Mouse (Mus musculus): Measurements from ENCODE around the gene Rho. TPM values are rescaled to one million over a fixed set of nuclear protein-coding genes. Genes with fewer than 3 reads are reported as not detected.

The Rho gene
- polyA plus RNA-seq, 1 experiment from 2014 or later = 0.16 TPM

- H3K27me3 ChIP-seq (ENCODE audit: control insufficient read depth, insufficient read depth, low read length) = no peaks in the 10 kb centered on the region
- H3K4me1 ChIP-seq (ENCODE audit: control insufficient read depth, insufficient read depth, low read length) = peaks cover 14% of the 10 kb centered on the region
- peaks cover 3% of the 10 kb centered on the region; the same call in 1 of the 2 replicates for H3K36me3 ChIP-seq (ENCODE audit: control insufficient read depth, insufficient read depth, low read length)
- no peak overlapping the region for H3K4me3 ChIP-seq (ENCODE audit: low read depth, low read length)
- no peak for ATAC-seq (replicated peaks; ENCODE audit: insufficient number of reproducible peaks, low FRiP score, low TSS enrichment)
- 77% methylated on average over 3 of the region's 3 CpGs for WGBS (ENCODE audit: insufficient replicate concordance)
- H3K9ac ChIP-seq (ENCODE audit: low read depth, low read length) = no peak overlapping the region
- no peak overlapping the region for H3K4me2 ChIP-seq
- no peak overlapping the region for H3K27ac ChIP-seq (ENCODE audit: low read depth, low read length)
- H3K9me3 ChIP-seq (replicated peaks; ENCODE audit: control insufficient read depth, low read length) = no peaks in the 10 kb centered on the region
Observed at GRCm38 (mm10) chr6:115961743-115962142, 30.2 kb downstream of the Rho start.

- no peak overlapping the region for H3K4me3 ChIP-seq (ENCODE audit: low read depth, low read length)
- 49% methylated on average over 23 of the region's 23 CpGs for WGBS (ENCODE audit: insufficient replicate concordance)
- ATAC-seq (replicated peaks; ENCODE audit: insufficient number of reproducible peaks, low FRiP score, low TSS enrichment) = no peak
- no peaks in the 10 kb centered on the region for H3K27me3 ChIP-seq (ENCODE audit: control insufficient read depth, insufficient read depth, low read length)
- no peak overlapping the region for H3K4me2 ChIP-seq
- H3K27ac ChIP-seq (ENCODE audit: low read depth, low read length) = no peak overlapping the region
- H3K9me3 ChIP-seq (replicated peaks; ENCODE audit: control insufficient read depth, low read length) = no peaks in the 10 kb centered on the region
- peaks cover 5% of the 10 kb centered on the region for H3K4me1 ChIP-seq (ENCODE audit: control insufficient read depth, insufficient read depth, low read length)
- no peak overlapping the region for H3K9ac ChIP-seq (ENCODE audit: low read depth, low read length)
- peaks cover 3% of the 10 kb centered on the region; the same call in 1 of the 2 replicates for H3K36me3 ChIP-seq (ENCODE audit: control insufficient read depth, insufficient read depth, low read length)
Observed at GRCm38 (mm10) chr6:115962439-115963085, 31.0 kb downstream of the Rho start.

GRCm38 (mm10) chr6:115963656-115964055, 32.1 kb downstream of the Rho start:
- no peak for ATAC-seq (replicated peaks; ENCODE audit: insufficient number of reproducible peaks, low FRiP score, low TSS enrichment)
- H3K9me3 ChIP-seq (replicated peaks; ENCODE audit: control insufficient read depth, low read length) = no peaks in the 10 kb centered on the region
- no peak overlapping the region for H3K9ac ChIP-seq (ENCODE audit: low read depth, low read length)
- no peak overlapping the region for H3K4me3 ChIP-seq (ENCODE audit: low read depth, low read length)
- 0 out of 2 replicates have a peak, but pooled peaks cover 1% of the 10 kb centered on the region for H3K4me1 ChIP-seq (ENCODE audit: control insufficient read depth, insufficient read depth, low read length)
- H3K36me3 ChIP-seq (ENCODE audit: control insufficient read depth, insufficient read depth, low read length) = peaks cover 3% of the 10 kb centered on the region; the same call in 1 of the 2 replicates
- WGBS (ENCODE audit: insufficient replicate concordance) = 75% methylated on average over 9 of the region's 9 CpGs
- no peak overlapping the region for H3K4me2 ChIP-seq
- no peaks in the 10 kb centered on the region for H3K27me3 ChIP-seq (ENCODE audit: control insufficient read depth, insufficient read depth, low read length)
- no peak overlapping the region for H3K27ac ChIP-seq (ENCODE audit: low read depth, low read length)

- no peaks in the 10 kb centered on the region for H3K9me3 ChIP-seq (replicated peaks; ENCODE audit: control insufficient read depth, low read length)
- H3K4me3 ChIP-seq (ENCODE audit: low read depth, low read length) = no peak overlapping the region
- H3K4me1 ChIP-seq (ENCODE audit: control insufficient read depth, insufficient read depth, low read length) = peaks cover 9% of the 10 kb centered on the region
- 91% methylated on average over 19 of the region's 19 CpGs for WGBS (ENCODE audit: insufficient replicate concordance)
- no peak overlapping the region for H3K27ac ChIP-seq (ENCODE audit: low read depth, low read length)
- no peaks in the 10 kb centered on the region for H3K27me3 ChIP-seq (ENCODE audit: control insufficient read depth, insufficient read depth, low read length)
- no peak overlapping the region for H3K9ac ChIP-seq (ENCODE audit: low read depth, low read length)
- ATAC-seq (replicated peaks; ENCODE audit: insufficient number of reproducible peaks, low FRiP score, low TSS enrichment) = no peak
- no peaks in the 10 kb centered on the region; the same call in 1 of the 2 replicates for H3K36me3 ChIP-seq (ENCODE audit: control insufficient read depth, insufficient read depth, low read length)
- H3K4me2 ChIP-seq = no peak overlapping the region
Observed at GRCm38 (mm10) chr6:115966227-115966966, 34.8 kb downstream of the Rho start.

- no peak for ATAC-seq (replicated peaks; ENCODE audit: insufficient number of reproducible peaks, low FRiP score, low TSS enrichment)
- Histone ChIP-seq H3K9ac (ENCODE audit: low read depth, low read length) (0 out of 2 replicates have a peak overlapping the region, but pooled peaks have one; percentile 22), H3K4me1 (ENCODE audit: control insufficient read depth, insufficient read depth, low read length) (peaks cover 18% of the 10 kb centered on the region), H3K9me3 (replicated peaks; ENCODE audit: control insufficient read depth, low read length) (no peaks in the 10 kb centered on the region), H3K27me3 (ENCODE audit: control insufficient read depth, insufficient read depth, low read length) (no peaks in the 10 kb centered on the region), H3K4me3 (ENCODE audit: low read depth, low read length) (no peak overlapping the region), H3K36me3 (ENCODE audit: control insufficient read depth, insufficient read depth, low read length) (no peaks in the 10 kb centered on the region; the same call in 1 of the 2 replicates), H3K4me2 (no peak overlapping the region), H3K27ac (ENCODE audit: low read depth, low read length) (no peak overlapping the region)
- WGBS (ENCODE audit: insufficient replicate concordance) = 92% methylated on average over 15 of the region's 15 CpGs
Observed at GRCm38 (mm10) chr6:115967291-115967880, 35.8 kb downstream of the Rho start.

- H3K4me2 ChIP-seq = no peak overlapping the region
- H3K4me3 ChIP-seq (ENCODE audit: low read depth, low read length) = no peak overlapping the region
- no peak overlapping the region for H3K27ac ChIP-seq (ENCODE audit: low read depth, low read length)
- no peak for ATAC-seq (replicated peaks; ENCODE audit: insufficient number of reproducible peaks, low FRiP score, low TSS enrichment)
- no peaks in the 10 kb centered on the region for H3K9me3 ChIP-seq (replicated peaks; ENCODE audit: control insufficient read depth, low read length)
- H3K4me1 ChIP-seq (ENCODE audit: control insufficient read depth, insufficient read depth, low read length) = peaks cover 24% of the 10 kb centered on the region
- H3K9ac ChIP-seq (ENCODE audit: low read depth, low read length) = no peak overlapping the region
- no peaks in the 10 kb centered on the region; the same call in 1 of the 2 replicates for H3K36me3 ChIP-seq (ENCODE audit: control insufficient read depth, insufficient read depth, low read length)
- WGBS (ENCODE audit: insufficient replicate concordance) = 72% methylated on average over 5 of the region's 5 CpGs
- no peaks in the 10 kb centered on the region for H3K27me3 ChIP-seq (ENCODE audit: control insufficient read depth, insufficient read depth, low read length)
Observed at GRCm38 (mm10) chr6:115968086-115968485, 36.5 kb downstream of the Rho start.

GRCm38 (mm10) chr6:115968700-115969099, 37.2 kb downstream of the Rho start:
- Histone ChIP-seq H3K9ac (ENCODE audit: low read depth, low read length) (no peak overlapping the region), H3K4me2 (no peak overlapping the region), H3K27ac (ENCODE audit: low read depth, low read length) (no peak overlapping the region), H3K36me3 (ENCODE audit: control insufficient read depth, insufficient read depth, low read length) (no peaks in the 10 kb centered on the region; the same call in 1 of the 2 replicates), H3K4me1 (ENCODE audit: control insufficient read depth, insufficient read depth, low read length) (peaks cover 24% of the 10 kb centered on the region), H3K4me3 (ENCODE audit: low read depth, low read length) (no peak overlapping the region), H3K27me3 (ENCODE audit: control insufficient read depth, insufficient read depth, low read length) (no peaks in the 10 kb centered on the region; the same call in 1 of the 2 replicates), H3K9me3 (replicated peaks; ENCODE audit: control insufficient read depth, low read length) (no peaks in the 10 kb centered on the region)
- ATAC-seq (replicated peaks; ENCODE audit: insufficient number of reproducible peaks, low FRiP score, low TSS enrichment) = no peak
- WGBS (ENCODE audit: insufficient replicate concordance) = 76% methylated on average over 6 of the region's 6 CpGs

- no peak overlapping the region for H3K4me3 ChIP-seq (ENCODE audit: low read depth, low read length)
- H3K9me3 ChIP-seq (replicated peaks; ENCODE audit: control insufficient read depth, low read length) = no peaks in the 10 kb centered on the region
- H3K4me2 ChIP-seq = no peak overlapping the region
- H3K9ac ChIP-seq (ENCODE audit: low read depth, low read length) = no peak overlapping the region
- H3K27ac ChIP-seq (ENCODE audit: low read depth, low read length) = no peak overlapping the region
- no peaks in the 10 kb centered on the region; the same call in 1 of the 2 replicates for H3K36me3 ChIP-seq (ENCODE audit: control insufficient read depth, insufficient read depth, low read length)
- WGBS (ENCODE audit: insufficient replicate concordance) = 69% methylated on average over 9 of the region's 9 CpGs
- peaks cover 24% of the 10 kb centered on the region for H3K4me1 ChIP-seq (ENCODE audit: control insufficient read depth, insufficient read depth, low read length)
- ATAC-seq (replicated peaks; ENCODE audit: insufficient number of reproducible peaks, low FRiP score, low TSS enrichment) = no peak
- no peaks in the 10 kb centered on the region; the same call in 1 of the 2 replicates for H3K27me3 ChIP-seq (ENCODE audit: control insufficient read depth, insufficient read depth, low read length)
Observed at GRCm38 (mm10) chr6:115969103-115969502, 37.6 kb downstream of the Rho start.
